Mouse (Mus musculus): ENCODE results near the gene Prkce.

DNA sequence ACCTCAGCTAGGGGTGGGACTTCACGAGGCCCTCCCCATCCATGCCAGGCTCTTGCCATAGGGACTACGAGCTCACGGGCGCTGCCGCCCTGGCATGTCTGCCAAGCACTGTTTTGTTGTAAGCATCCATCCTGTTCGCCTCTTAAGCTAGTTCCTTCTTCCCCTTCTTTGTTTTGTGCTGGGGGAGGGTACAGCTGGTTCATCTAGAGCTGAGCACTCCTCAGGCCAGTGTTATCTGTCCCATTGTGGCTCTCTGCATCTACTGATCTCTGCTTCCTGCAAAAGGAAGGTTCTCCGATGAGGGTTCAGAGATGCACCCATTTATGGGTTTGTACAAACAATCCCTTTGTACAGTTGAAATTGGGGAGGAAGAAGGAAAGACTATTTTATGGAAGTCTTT lies 9.1 kb downstream of the Prkce start:
- TF ChIP-seq CEBPB (IDR thresholded peaks at IDR 0.05; ENCODE audit: insufficient read depth, poor library complexity, severe bottlenecking): no peak
- TF ChIP-seq MAX (IDR thresholded peaks at IDR 0.05; ENCODE audit: low read depth): no peak
- no peak for TF ChIP-seq REST (IDR thresholded peaks at IDR 0.05; ENCODE audit: insufficient read depth, insufficient read length)
- TF ChIP-seq MYOD1 (IDR thresholded peaks at IDR 0.05; ENCODE audit: control insufficient read depth in 1 of 3, insufficient read length in 2 of 3, low read depth in 2 of 3): no peak
- TF ChIP-seq POLR2A (IDR thresholded peaks at IDR 0.05; ENCODE audit: insufficient read length, low read depth): no peak
- no peak for TF ChIP-seq POLR2AphosphoS2 (IDR thresholded peaks at IDR 0.05; ENCODE audit: insufficient read length, low read depth)
- TF ChIP-seq USF1 (IDR thresholded peaks at IDR 0.05; ENCODE audit: low read depth): no peak
- no peak for TF ChIP-seq TCF12 (IDR thresholded peaks at IDR 0.05; ENCODE audit: insufficient read depth, poor library complexity, severe bottlenecking)
